Mouse (Mus musculus): ENCODE measurements around the gene Furin. TPM values are rescaled to one million over a fixed set of nuclear protein-coding genes. Genes with fewer than 3 reads are reported as not detected.

The Furin gene
- polyA plus RNA-seq, 1 experiment = 25.3 TPM

DNA sequence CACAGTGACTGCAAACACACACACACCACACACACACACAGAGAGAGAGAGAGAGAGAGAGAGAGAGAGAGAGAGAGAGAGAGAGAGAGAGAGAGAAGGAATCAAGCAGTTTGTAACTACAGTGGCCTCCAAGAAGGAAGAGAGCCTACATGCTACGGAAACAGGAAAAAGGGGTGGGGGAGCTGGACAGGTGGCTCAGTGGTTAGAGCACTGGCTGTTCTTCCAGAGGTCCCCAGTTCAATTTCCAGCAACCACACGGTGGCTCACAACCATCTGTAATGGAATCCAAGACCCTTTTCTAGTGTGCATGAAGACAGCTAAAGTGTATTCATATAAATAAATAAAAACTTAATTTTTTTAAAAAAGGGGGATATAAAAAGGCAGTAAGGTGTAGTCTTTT, 32.6 kb downstream of the Furin start:
- DNase-seq (ENCODE audit: low spot score) = no peak

DNA sequence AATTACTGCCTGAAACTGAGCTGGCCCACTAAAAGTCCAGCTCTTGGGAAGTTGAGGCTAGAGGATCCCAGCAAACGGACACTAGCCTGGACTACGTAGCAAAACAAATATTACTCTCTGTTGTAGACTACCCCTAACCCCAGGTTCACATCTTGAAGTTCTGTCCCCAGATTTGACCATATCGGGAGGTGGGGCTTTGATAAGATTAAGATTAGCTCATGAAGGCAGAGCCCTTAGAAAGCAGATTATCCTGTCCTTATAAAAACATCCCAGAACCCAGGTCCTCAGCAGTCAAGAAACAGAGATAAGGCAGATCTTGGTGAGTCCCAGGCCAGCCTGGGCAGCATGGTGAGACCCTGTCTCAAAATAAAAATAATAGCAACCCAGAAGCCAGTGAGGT, 33.1 kb downstream of the Furin start:
- no peak for DNase-seq (ENCODE audit: low spot score)

DNA sequence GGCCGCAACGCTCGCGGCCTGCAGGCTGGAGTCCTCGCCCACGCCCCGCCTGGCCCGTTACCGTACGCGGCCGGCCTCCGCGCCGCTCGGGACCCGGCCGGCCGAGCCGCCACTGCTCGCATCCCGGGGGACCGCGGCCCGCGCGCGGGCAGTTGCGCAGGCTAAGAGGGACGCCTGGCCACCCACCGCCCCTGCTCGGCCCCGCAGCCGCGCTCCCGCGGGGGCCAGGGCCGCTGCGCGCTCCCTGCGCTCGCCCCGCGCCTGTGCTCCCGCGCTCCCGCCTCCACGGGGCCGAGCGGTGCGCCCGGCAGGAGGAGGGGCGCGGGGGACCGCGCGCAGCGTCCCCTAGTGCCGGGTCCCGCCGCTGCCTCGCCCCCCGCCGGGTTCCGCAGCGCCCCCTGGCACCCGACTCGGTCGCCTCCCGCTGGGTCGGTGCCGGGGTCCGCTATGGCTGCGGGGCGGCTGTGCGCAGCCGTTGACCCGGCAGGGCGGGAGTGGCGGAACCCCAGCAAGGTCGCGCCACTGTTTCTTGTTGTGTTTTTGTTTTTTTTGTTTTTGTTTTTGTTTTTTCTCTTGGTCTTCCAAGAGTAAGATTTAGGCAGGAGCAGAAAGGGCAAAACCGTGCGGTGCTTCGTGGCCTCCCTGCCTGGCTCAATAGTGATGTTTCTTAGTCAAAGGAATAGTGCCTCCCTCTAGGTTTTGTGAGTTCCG, 34.0 kb downstream of the Furin start, which contains the start of gene Man2a2:
Gene Man2a2, minus strand, starts transcription at position 335 of the 711 bp plus-strand sequence.
- DNase-seq (ENCODE audit: low spot score) = peak; percentile 62

DNA sequence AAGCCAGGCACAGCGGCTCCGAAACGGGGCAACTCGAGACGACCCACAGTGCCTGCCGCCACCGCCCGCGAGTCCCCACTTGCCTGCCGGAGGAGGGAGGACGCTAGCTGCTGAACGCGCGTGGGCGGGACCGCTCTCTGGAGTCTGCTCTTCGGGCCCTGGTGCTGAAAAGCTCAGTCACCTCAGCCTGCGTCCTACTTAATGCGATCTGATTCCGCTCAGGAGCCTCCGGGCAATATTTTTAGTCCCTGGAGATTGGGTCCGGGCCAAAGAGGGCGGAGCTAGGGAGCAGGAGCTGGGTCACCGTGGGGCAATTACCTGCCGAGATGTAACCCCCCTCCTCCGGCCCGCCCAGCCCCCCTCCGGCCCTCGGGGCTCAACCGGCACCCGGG, 34.6 kb downstream of the Furin start:
- DNase-seq (ENCODE audit: low spot score) = peak; percentile 66

DNA sequence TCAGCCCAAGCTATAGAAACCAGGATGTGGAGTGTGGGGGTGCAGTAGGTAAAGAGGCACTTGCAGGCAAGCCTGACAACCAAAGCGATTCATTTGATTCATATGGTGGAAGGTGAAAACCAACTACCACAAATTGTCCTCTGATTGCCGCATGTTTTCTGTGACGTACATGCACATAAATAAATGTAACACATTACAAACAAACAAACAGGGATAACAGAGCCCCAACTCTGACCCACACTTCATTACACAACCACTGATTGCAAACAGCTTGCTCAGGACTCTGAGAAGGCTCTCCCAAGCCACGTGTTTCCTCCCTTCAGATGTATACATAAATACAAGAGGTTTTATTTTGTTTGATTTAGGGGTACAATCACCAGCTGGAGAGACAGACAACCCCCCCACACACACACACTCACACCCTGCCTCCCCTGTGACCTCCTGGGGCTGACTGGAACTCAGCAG, 35.2 kb downstream of the Furin start:
- DNase-seq (ENCODE audit: low spot score) = no peak

DNA sequence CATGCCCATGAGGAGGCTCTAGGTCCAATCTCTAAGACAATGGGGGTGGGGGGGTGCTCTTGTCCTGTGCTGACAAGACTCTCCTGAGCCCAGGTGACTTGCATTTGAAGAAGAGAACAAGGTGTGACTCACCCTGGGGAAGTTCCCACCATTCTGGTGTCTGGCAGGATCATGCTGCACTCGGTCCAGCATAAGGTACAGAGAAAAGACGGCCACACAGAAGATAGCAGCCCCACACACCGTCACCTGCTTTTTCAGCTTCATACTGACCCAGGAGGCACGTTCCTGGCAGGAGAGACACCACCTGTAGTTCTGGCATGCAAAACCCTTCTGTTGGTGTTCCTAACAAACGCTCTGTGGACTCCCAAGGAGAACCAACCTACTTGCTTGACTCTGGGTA, 35.8 kb downstream of the Furin start:
- no peak for DNase-seq (ENCODE audit: low spot score)

DNA sequence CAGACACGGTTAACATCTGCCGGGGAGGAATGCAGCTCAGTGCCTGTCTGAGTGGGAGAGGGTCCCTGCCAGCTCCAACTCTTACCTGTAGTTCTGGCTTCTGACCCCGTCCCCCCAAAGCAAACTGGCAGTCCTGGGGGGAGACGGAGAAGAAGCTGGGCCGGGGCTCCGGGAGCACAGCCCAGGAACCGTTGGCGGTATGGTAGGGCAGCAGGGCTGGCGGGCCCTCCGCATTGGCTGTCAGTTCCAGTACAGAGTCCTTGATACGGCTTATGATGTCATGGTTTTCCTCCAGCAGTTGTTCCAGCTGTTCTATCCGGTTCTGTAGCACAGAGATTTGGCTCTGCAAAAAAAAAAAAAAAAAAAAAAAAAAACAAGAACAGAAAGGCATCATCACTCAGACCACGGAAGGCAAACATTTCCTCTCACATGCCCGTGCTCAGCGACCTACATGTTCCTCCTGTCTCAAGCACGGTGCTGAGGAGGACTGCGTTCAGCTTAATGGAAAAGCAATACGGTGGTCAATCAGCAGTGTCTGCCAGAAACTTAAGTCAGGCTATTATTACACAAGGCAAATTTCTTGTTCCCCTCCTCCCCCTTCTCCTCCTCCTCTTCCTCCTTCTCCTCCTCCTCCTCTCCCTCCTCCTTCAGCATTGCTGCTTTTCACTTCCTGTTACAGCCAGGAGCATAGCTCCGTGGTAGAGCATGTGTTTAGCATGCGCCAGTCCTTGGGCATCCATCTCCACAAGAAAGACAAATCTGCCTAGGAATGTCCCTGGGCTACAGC, 36.4 kb downstream of the Furin start:
- no peak for DNase-seq (ENCODE audit: low spot score)

DNA sequence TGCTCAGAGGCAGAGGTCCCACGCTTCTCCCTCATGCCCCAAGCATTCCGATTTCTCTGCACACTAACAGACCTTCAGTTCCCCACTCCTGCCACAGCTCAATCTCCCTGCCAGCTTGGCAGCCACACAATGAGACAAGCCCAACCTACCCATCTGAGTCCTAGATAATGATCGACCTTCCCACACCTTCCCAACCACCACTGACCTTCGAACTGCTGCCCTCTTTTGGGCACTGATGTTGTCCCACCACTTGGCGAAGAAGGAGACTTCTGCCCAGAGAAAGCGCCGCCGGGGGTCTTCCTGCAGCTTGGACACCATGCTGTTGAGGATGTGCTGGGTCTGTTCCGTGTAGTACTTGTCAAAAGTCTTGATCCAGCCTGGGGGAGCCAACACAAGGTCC, 37.2 kb downstream of the Furin start:
- DNase-seq (ENCODE audit: low spot score) = no peak

DNA sequence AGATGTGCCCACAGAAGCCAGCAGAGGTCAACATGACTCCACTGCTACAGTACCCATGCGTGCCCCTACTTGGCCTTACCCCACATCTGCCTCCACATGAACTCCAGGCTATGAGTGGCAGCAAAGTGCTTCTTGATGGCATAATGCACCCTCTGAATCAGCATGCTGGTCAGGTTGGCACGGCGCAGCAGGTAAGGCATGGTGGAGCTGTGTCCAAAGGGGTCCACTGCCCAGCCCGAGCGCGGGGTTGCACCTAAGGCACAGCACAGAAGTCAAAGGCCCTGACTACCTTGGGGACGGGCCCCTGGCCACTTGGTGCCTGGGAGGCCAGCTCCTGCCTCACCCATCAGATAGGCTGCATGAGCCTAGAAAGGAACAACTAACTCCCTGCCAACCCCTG, 38.0 kb downstream of the Furin start:
- no peak for DNase-seq (ENCODE audit: low spot score)

DNA sequence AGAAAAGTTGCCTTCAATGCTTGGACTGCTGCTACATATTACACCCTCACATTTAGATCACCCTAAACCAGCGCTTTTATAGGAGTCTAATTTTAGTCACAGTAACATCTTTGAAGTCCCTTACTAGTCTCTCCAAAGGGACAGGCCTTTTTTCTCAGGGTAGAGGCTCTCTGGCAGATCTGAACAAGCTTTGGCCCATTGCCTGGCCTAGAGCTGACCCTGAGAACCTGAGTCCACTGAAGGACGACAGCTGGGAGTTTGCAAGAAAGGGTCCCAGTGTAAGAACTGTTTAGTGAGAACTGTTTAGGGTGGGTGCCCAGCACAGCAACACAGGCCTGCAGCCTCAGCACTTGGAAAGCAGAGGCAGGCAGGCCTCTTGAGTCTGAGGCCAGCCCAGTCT, 39.5 kb downstream of the Furin start:
- DNase-seq (ENCODE audit: low spot score) = no peak

DNA sequence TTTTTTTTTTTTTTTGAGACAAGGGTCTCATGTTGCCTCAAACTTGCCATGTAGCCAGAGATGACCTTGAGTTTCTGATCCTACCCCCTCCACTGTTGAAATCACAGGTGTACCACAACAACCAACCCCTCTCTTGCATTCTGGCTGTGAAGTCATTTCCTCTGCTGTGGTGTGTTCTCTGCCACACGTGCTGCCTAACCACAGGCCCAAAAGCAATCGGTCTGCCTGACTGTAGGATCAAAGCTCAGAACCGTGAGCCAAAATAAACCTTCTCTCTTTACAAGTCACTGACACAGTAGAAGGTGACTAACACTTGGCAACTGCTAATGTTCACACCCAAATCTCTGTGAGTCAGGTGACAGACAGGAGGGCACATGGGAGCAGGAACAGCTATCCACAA, 44.8 kb downstream of the Furin start:
- no peak for DNase-seq (ENCODE audit: low spot score)

DNA sequence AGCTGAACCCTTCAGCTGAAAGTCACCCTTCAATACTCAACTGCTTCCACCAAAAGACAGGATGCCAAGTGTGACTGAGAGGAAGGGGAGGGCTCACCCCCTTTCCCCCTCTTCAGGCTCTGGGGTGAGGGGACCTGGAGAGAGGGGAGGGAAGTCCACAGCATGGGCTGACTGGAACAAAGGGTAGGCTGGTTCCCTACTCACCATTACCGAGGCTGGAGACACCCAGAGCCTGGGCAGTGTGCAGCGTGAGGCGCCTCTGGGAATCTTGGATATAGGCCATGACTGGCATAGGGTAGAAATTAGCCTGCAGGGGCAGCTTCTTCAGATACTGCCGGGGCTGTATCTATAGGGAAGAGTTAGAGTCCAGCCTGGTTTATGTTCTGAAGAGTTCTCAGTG, 47.2 kb downstream of the Furin start:
- no peak for DNase-seq (ENCODE audit: low spot score)

DNA sequence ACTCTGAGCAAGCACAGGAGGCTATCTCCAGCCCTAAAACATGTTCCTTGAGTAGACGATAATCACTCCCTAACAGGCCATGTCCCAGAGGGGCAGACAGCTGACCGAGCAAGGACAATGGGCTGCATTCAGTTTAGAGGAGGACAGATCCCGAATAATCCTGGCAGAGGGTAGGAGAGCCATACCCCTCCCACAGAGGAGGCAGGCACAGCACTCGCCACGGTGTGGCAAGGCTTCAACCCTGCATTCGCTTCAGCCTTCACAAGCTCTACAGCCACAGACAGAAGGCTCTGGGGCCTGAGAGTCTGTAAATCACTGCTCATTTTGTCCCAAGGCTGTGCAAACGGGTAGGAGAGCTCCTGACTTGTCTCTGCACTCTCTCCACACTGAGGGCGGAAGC, 48.1 kb downstream of the Furin start:
- DNase-seq (ENCODE audit: low spot score) = no peak

DNA sequence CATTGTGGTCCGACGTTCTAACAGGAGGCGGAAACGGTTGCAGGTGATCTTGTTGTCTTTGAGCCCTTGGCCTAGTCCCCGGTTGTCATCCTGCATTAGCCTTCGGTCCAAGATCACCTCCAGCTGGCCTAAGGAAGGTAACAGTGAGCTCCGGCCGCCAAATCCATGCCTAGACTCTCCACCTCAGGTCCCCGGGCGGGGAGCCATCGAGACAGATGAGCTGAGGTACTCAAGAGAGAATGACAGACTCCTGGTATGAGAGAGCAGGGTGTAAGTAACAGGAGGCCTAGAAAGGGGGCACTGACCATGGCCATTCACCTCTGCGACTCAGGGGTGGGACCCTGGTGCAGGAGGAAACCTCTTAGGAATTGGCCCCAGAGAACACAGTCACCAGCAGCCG, 48.9 kb downstream of the Furin start:
- no peak for DNase-seq (ENCODE audit: low spot score)

DNA sequence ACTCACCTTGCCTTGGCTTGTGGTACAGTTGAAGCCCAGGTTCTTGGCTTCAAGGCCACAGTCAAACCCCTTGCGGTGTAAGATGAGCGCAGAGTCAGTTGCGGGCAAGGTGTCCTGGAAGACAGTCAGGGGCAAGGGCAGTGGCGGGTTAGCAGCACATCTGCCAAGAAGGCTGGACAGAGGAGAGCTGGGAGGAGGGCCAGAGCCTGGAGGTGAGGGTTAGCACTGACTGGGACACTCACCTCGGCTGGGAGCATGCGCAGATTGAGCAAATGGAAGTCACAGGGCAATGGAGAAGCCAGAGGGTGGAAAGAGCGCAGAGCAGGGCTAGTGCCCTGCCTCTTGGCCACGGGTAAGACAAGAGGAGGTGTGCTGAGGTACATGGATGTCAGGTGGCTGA, 52.3 kb downstream of the Furin start:
- DNase-seq (ENCODE audit: low spot score) = no peak

DNA sequence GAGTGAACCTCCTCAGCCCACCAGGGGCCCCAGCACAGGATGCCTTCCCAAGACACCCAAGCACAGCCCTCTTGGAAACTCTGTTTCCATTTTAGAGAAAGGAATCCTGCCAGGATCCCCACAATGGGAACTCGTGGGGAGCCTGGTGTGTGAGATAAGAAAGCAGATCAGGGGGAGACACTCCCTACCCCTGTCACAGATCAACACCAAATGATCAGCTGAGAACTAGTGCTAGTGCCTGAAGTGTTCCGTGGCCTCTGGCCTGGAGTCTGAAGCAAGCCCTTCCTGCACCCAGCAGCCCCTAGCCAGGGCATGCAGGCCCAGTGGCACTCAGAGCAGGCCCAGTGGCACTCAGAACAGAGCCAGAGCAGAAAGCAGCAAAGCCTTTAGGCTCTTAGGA, 54.4 kb downstream of the Furin start:
- no peak for DNase-seq (ENCODE audit: low spot score)

DNA sequence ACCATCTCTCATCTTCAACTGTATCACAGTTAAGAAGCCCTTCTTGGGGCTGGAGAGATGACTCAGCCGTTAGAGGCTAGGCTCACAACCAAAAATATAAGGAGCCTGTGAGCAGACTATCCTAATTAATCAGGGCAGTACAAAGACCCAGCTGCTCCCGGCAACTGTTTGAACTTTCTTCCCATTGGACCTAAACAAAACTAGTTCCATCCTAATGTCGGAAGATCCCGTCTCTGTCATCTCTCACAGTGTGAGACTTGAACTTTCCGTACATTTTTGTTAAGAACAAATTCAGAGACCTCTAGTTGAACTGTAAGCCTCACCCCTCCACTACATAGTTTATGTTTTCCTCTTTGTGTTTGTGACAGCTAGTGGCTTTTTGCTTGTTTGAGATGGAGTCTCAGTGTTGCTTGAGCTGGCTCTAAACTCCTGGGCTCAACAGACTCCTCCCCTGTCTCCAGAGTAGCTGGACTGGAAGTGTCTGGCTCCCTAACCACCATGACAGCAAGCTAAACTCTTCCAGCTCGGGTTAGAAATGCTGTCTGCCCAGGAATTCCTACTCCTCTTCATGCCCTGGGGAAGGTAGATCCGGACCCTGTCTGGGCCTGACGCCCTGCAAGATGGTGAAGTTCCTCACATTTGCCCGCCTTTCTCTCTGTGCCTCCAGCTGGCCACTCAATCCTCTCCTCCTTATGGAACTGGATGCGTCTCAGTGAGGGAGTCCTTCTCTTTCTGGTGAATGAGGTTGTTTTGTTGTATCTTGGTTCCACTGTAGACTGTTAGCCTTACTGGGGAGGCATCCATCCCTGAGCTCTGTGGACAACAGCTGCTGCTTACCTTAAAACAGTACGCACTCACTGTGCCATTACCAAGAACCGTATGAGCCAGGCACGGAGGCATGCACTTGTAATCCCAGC, 57.3 kb downstream of the Furin start:
- DNase-seq (ENCODE audit: low spot score) = no peak

DNA sequence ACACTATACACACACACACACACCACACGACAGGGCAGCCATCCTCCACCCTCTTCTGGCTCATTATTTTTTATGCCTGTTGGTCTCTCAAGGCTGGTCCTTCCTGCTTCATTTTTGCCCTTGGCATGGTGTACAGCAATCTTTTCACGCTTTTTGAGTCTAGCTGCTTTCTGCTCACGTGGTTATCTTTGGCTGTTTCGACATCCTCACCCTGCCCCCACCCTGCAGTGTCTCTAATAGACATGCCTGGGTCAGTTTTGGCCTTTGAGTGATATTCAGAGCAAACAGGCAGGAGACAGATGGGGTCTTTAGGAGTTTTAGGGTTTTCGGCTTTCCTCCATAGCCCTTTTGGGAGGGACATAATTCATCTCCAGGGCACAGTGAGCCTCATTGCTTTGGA, 58.4 kb downstream of the Furin start:
- no peak for DNase-seq (ENCODE audit: low spot score)

DNA sequence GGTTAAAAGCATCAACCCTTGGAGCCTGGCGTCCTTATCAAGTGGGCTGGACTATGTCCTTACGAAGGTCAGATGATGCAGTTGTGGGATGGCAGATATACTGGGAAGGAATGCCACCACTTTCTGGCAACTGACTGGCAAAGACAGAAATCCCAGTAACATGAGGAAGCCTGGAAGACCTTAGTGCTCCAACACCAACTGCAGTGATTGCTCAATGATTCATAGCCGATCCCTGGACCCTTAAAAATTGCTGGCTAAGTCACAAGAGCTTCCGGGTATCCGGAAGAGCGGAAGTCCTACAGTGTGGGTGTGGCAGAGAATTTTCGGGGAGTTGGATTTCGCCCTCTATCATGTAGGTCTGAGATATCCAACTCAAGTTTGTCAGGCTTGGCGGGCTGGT, 59.1 kb downstream of the Furin start:
- DNase-seq (ENCODE audit: low spot score) = no peak

DNA sequence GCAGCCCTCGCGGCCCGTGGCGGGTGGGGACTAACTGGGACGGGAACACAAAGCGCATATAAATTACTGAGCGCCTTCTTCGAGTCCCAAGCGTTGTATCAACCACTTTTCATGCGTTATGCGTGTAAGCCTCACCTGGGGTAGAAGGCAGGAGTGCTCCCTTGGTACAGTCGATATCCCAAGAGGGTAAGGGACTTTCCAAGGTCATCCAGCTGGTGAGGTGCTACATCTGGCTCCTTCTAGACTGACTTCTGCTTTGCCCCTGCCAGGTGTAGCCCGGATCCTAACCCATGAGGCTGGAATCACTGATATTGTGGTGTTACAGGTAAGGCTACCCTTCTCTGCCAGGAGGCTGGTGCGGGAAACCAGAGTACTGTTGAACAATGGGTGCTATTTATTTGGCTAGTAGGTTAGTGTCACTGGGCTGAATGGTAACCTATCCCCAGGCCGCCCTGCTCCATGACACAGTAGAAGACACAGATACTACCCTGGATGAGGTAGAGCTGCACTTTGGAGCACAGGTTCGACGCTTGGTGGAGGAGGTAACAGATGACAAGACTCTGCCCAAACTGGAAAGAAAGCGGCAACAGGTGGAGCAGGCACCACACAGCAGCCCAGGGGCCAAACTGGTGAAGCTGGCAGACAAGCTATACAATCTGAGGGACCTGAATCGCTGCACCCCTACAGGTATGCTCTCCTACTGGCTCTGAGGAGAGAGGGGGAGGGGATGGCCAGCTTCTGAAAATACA, 61.8 kb downstream of the Furin start:
- no peak for DNase-seq (ENCODE audit: low spot score)

DNA sequence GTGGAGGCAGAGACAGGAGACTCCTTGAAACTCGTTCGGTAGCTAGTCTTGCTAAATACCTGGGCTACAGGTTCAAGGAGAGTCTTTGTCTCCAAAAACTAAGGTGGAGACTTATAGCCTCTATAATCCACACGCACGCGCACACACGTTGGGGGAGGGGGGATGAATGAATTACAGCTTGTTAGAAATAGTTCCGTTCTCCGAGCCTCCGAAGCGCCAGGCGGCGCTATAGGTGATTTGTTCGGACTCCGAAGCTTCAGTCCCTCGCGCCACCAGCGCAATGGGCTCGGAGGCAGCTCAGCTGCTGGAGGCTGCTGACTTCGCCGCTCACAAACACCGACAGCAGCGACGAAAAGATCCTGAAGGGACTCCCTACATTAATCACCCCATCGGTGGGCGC, 62.4 kb downstream of the Furin start, which contains the start of gene Hddc3:
Gene Hddc3, plus strand, starts transcription at position 247 of the 400 bp plus-strand sequence.
- peak; percentile 90 for DNase-seq (ENCODE audit: low spot score)

All from urinary bladder, adult 2 months (tissue).